Mouse (Mus musculus): ENCODE data around the gene Upp2.

Upp2 gene

DNA sequence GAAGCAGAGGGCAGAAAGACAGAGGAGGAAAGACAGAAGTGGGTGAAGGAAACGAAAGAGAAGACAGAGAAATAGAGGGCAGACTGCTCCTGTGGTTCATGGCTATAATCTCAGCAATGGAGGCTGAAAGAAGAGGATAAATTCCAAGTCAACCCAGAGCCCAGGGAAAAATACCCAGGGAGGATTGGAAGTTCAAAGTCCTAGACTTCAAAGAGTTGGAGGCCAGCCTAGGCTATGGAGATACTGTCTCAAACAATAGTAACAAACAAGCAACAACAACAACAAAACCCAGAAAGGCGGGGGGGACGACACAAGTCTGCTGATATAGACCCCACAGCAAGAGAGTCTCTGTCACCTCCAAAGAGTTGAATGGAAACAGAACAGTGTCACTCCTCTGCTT, 14.8 kb upstream of the Upp2 start:
- no peak for DNase-seq

DNA sequence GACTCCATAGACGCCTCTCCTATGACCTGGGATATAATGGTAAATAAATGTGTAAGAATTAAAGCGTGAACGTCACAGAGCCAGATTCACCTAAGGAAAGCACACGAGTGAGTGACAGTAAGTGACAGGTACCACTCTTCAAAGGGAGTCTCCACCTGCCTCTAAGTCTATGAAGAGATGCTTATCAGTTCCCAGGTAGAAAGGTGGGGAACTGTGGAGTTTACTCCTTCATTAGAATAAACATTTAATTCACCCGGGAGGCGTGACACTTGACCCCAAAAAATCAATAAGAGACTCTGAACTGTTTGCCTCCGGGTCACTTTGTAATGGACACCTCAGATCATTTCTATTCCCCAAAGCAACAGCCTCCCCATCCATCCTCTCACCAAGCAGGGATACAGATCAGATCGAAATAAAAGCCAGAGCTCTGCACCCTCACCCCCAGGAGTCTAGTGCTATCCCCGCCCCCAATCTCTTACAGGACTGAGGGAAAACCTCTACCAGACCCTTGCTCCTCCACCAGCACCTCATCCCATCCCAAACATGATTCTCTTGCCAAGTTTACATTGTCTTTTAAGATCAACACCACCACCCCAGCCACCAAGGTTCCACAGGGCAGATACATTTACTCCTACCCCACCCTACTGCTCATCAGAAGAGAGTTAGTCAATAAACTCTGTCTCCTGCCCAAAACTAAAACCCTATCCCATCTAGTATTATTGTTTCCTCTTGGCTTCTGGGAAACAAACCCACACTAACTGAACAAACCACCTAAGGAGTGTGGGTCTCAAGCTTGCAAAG, 9.9 kb upstream of the Upp2 start:
- DNase-seq: no peak

DNA sequence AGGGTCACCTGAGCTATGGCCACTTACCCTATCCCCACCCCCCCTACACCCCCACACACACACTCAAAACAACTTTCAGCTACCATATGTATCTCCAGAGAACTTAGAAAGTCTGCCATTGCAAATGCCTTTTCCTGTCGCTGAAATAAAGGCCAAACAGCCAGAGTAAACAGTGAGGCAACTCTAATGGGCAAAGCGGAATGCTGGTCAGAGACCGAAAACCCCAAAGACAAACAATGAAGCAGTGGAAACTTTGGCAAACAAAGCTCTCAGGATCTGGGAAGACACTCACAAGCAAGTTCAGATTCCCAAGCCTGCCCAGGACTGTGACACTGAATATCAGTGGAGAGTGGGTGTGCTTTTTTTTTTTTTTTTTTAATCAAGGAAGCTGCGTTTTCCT, 5.0 kb upstream of the Upp2 start:
- DNase-seq: no peak

DNA sequence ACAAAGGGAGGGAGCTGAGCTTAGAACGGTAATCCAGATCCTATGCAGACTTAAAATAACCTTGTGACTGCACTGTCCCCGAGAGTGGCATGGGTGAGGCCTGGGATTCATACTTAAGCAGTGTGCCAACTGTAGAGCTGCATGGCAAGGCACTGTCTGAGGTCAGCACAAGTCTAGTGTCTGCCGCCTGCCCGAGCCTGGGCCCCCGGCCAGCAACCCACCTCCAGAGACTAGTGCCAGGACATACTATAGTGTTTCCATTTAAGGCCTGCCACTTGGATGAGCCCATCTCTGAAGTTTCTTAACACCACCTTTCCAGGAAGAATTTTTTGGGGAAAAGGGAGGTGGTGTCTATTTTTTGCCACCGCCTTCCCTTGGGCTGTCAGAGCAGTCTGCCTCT, 1.8 kb upstream of the Upp2 start:
- DNase-seq: peak; percentile 79 to 85

DNA sequence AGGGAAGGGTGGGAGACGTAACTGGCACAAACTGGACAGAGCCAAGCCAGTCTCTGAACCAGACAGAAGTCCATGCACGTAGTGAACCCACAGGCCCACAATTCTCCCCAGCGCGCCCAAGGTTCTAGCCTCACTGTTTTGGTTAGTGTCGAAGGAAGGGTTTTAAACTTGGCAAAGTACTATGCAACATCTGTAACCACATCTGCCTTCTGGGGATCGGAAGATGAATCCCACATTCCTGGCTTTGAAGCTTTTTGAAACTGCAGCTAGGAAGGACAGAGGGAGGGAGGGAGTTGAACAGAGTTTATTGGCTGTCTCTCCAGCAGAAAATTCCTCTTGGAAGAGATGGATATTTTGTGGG, 1.1 kb upstream of the Upp2 start:
- DNase-seq: peak in 1 of 2 experiments; percentile 41

DNA sequence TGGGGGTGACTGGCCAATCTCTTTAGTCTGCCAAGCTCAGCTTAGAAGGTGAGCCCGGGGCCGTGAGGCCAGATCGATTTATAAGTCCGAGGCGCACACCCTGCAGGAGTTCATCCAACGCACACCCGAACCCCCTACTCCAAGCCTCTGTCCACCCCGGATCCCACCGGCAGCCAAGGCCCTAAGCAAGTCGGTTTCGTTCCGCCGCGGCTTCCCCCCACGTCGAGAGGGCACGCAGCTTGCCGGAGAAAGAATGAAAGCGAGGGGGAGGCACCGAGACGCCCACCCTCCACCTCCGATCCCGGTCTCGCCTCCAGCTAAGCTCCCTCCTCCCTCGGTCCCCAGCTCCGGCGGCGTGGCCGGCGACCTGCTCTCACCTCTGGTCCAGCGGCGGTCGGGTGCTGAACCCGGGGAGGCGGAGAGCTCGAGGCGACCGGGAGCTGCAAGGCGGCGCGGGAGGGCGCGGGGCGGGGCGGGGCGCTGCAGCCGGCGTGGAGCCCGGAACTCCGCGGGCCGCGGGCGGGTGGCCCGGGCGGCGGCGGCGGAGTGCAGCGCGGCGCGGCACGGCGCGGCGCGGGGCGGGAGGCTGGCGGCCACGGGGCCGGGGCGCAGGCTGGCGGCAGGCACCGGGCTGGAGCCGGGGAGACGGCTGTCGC, 560 bp upstream of the Upp2 start:
- peak in 1 of 2 experiments; percentile 84 for DNase-seq

DNA sequence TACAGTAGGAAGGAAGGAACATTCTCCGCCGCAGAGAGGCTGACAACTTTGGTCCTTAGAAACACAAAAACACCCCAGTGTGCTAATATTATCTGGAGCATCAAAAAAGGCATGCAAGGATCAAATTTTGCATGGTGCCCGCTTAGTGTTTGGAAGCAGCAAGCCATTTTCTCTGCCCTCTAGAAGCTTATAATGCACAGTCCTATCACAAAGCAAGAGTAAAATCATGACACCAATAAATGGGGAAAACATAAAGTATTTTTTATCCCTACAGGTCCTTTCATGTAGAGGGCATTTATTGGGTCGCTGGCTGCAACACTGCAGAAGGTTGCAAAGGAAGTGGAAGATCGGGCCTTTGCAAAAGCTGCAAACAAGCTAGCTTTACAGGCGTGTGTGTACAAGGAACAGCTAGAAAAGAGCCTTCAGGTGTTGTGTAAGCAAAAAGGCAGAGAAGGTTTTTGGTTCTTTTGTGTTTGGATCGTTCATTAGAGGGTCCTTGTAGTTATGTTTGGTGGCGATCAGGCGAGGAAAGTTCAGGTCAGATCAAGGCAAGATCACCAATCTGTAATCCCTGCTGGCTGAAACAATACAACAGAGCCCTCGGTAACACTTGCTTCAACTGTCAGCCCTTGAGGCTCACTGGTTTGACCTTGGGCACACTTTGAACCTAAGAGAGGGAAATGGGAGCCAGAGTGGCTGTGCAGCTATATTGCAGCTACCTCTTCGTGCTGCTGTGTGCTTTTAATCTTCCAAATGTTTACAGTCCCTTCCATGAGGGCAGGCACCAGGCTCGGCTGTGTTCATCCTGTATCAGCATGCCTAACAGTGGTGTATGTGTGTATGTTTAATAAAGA, 995 bp downstream of the Upp2 start:
- peak; percentile 36 to 52 for DNase-seq

DNA sequence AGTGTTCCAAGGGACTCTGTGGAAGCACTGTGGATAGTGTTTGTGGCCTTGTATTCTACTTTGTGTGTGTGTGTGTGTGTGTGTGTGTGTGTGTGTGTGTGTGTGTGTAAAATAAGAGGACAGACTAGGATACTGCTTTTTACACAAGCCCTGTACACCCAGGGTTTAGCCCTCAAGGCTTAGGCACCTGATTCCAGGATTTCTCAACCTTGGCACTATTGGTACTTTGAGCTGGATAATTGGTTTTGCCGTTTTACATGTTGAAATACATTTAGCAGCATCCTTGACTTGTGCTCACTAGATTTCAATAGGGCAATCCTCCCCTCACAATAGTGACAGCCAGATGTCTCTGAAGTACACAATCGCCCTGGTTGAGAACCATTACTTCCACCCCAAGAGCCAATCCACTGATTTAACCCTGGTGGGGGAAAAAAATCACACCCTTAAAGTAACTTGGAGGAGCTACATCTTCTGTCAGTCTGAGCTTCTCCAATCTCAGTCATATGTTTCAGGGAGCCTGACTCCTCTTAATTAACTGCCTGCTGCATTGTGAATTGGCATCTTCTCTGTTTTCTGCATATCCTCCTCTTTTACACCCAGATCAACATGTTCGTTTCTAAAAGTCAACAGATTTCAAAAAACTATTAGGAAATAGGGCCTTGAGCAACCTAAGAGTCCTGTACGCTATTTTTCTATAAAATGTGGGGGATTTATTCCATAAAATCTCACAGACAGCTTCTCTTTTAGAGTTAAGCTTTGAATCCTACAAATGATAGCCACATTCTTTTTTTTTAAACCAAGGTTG, 1.9 kb downstream of the Upp2 start:
- no peak for DNase-seq

DNA sequence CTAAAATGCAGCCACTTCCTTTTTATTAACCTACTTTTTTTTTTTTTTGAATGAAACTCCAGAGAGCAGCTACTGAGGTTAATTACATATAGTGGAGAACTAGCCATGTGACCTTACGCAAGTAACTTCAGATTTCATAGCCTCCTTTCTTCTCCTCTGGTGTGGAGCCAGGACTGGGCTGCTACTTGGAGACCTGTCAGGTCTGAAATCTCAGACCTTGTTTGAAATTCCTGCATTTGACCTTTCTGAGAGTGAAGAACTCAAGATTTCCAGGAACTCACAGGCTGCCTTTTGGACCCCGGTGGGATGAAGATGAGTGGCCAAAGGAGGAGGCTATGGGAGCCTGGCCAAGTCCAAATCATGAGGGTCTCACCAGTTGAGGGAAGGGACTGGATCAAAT, 7.1 kb downstream of the Upp2 start:
- DNase-seq: no peak

DNA sequence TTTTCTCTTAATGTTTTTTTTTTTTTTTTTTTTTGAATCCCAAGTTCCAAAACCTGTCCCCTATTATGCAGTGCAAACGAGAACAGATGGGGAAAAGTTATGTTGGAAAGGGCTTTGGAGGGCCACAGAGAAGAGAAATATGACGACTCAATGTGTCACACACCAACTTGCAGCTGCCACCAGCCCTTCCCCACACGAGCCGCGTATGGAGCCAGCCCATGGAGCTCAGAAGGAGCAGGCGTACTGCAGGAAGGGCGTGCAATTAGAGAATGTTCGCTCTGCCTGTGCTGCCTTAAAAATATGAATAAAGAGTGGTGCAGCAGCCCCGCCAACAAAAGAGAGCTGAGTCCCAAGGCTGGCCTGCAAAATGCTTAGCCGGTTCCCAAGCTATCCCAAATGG, 19.2 kb downstream of the Upp2 start:
- no peak for DNase-seq

DNA sequence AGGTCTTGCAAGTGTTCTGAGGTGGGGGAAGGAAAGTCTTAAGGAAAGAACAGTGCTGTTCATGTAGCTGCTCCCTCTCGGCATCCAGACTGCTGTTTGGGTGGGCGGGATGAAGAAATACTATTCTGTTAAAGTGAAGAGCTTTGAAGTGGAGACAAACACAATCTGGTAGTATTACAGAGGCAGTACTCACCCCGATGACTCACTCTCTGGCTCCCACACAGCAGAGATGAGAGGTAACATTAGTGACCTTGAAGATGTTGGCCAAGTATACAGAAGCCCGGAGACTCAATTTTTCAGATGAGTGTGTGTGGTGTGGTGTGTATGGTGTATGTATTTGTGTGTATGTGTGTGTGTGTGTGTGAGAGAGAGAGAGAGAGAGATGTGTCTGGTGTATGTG, 22.5 kb downstream of the Upp2 start:
- no peak for DNase-seq

DNA sequence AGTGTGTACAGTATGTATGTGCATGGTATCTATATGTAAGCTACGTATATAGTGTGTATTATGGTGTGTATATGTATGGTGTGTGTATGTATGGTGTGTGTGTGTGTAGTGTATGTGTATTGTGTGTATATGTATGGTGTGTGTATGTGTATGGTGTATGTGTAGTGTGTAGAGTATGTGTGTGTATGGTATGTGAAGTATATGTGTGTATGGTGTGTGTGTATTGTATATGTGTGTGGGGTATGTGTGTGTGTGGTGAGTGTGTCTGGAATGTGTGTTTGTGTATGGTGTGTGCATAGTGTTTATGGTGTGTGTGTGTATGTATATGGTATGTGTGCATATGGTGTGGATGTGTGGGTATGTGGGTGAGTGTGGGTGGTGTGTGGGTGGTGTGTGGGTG, 23.0 kb downstream of the Upp2 start:
- DNase-seq: no peak

DNA sequence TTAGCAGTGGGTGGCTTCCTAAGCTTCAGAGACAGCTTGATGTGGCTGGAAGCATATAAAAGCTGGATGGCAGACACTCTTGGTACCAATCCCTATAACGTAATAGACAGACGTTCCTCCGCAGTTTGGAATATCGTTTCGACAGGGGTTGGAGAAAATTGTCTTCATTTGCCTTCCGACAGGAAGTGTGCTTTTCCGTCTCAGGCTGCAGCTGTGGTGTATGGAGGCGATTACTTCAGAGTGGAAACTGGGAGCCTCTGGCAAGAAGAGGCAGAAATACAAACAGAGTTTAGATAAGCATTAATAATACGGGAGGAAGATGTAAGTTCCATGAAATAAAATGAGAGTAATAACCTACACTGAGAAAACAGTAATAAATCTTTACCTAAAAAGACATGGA, 28.3 kb downstream of the Upp2 start:
- no peak for DNase-seq

DNA sequence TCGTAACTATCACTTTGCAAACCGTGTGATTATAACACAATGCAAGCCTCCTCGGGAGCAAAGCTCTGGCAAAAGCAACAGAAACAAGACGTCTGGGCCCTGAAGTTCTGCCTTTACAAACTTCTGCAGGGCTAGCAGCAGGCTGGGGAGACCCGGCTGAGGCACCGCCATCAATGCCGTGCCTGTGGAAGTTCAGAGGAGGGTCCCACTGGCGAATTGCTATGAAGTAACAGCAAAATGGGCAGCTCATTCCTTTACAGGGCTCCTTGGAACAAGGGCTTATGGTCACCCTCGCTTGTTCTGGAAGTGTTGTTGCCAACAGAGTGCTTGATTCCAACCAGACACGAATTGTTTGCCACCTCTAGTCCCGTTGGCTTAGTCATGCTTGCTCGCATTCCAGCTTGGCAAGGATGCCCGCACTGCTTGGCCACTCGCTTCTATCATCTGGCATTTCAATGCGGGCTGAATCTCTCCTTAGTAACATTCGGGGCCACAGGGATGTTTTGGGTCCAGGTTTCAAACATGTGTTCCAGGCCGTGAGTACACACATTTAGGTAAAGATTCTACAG, 29.8 kb downstream of the Upp2 start:
- peak; percentile 84 to 88 for DNase-seq

DNA sequence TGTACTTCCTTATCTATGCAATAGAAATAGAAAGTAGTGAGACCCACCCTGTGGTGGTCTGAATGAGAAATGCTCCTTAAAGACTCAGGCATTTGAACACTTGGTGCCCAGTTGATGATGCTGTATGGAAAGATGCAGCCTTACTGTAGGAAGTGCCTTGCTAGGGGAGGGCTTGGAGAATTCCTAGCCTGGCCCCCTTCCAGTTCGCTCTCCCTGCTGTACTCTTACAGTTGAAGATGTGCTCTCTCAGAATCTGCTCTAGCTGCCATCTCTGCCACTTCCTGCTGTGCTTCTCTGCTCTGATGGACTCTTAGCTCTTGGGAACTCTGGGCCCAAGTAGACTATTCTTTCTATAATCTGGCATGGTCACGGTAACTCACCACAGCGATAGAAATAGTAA, 30.5 kb downstream of the Upp2 start:
- peak in 1 of 2 experiments; percentile 53 for DNase-seq

DNA sequence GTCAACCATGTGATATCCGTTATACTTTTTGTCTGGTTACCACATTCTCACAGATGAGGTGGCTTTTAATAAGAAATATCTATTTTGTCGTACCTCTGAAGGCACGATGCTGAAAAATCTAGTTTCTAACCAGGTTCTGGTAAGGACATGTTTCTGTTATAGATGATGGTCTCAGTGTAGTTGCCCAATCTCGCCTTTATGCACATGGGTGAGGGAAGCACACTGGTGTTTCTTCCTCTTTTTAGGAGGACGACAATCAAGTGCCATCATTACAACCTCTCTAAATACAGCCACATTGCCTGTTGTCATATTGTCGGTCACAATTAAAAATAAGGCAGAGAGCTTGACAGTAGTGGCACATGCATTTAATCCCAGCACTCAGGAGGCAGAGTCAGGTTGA, 32.5 kb downstream of the Upp2 start:
- DNase-seq: no peak

DNA sequence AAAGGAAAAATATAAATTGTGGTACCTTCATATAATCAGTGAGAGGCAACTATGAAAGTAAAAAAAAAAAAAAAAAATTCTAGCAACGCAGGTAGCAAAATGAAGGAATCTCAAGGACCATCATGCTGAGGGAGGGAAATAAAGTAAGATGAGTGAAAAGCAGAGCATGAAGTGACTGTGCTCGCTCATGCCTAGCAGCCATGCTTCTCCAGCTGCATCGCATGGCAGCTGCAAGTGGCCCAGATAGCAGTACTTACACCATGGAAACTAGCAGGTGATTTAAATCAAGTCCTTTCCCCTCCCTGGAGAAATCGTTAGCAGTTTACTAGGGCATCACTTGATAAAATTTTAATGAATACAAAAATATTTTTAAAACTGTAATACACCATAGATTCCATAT, 34.3 kb downstream of the Upp2 start:
- DNase-seq: no peak

DNA sequence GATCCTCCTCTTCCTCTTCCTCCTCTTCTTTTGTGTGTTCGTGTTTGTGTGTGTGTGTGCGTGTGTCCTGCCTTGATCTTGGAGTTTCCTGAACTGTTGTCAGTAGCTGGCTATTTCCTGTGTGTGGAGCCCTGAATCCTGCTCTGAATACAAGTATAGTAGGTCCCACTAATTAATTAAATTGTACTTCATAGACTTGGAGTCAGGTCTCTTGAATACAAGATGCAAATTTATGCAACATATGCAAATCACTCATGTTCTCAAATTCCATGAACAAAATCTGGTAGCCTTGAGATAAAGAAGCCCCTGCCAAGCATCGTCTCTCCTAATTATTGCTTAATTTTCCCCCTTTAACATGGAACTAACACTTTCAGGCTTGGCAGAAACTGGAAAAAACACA, 36.3 kb downstream of the Upp2 start:
- DNase-seq: no peak

DNA sequence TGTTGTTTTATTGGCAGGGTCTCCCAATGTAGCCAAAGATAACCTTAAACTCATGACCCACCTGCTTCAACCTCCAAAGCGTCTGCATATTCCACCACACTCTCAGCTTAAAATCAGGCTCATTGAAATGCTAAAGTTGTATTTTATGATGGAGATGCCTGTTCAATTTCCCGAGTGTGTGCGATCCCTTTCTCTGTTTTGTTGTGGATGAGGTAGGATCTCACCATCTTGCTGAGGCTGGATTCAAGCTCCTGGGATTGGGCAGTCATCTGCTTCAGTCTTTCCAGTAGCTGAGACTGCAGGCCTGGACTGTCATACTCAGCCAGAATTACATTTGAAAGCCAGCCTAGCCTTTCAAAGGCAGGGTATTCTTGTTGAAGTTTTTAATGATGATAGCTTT, 37.7 kb downstream of the Upp2 start:
- no peak for DNase-seq

DNA sequence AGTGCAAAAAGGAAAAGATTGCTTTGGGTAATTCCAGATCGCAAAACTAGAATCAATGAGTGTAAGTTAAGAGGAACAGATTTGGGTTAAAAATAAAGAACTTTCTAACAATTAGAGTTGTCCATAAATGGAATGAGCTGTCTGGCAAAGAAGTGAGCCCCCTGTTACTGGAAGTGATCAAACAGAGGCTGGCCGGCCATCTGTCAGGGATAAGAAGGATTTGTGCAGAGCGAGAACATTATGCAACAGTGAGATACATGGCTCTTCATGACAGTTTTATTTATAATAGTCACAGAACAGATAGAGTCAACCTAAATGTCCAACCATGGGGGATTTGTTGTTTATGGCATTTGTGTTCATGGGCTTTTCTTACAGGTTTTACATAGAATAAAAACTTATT, 46.6 kb downstream of the Upp2 start:
- peak in 1 of 2 experiments; percentile 42 for DNase-seq

DNA sequence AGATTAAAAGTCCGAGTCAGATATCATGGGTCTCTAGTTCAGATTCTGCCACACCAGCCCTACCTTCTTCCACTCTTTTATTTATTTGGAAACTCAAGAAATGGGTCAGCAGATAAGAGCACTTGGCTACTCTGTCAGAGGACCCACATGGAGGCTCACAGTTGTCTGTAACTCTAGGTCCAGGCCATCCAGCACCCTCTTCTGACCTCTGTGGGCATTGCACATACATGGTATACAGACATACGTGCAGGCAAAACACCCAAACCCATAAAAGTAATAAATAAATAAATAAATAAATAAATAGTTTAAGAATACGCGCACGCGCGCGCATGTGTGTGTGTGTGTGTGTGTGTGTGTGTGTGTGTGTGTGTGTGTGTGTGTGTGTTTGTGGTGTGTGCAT, 47.8 kb downstream of the Upp2 start:
- no peak for DNase-seq

DNA sequence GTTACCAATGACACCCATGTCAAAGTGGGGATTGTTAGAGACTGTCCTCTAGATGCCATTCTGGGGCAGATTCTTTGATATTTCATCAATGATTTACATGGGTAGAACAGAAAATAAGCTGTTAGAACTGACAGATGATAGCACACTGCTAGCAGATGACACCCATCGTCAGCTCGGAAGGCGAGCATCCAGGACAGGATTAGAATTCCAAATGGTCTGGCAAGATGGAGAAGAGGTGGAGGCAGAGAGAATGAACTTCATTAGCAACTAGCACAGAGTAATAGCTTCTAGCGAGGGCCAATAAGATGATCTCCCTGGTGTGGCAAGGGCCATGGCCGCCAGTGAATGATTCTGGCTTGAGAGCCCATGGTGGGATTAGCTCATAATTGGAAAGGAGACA, 48.7 kb downstream of the Upp2 start:
- DNase-seq: peak; percentile 28

DNA sequence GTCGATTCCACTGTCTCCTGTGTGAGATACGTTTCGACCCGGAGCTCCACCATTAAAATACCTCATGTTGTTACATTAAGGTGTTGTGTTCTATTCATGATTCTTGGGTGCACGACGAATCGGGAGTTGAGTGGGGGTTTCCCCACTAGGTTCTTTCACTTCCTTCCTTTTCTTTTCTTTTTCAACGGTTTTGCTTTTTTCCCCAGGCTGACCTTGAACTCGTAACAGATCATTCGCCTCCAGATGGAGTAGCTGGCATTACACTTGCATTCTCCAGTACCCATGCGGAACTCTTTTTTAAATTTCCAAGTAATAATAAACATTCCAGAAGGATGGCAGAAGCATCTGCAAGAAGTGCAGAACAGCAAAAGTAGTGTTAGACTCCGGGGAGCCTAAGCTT, 58.1 kb downstream of the Upp2 start:
- DNase-seq: no peak
